Mouse (Mus musculus): ENCODE measurements at regions not wholly inside any gene's neighbourhood (a gene's known extent, or its start where the extent isn't known, plus 50 kb on each side); places are given as distances from the start of the nearest gene placed in this dataset.

GRCm38 (mm10) chr8:8779931-8780330 lies 89.6 kb upstream of the Arglu1 start:
- no peak for TF ChIP-seq POLR2A (IDR thresholded peaks at IDR 0.05; ENCODE audit: low read depth, low read length)
- TF ChIP-seq CTCF (conservative IDR thresholded peaks at IDR 0.05; ENCODE audit: insufficient read depth, insufficient read length, low read depth, low read length), result no peak

All from kidney, adult 2 months (tissue).